Mouse (Mus musculus) ovary, adult 18-20 months (tissue): ENCODE measurements around the gene Bin2.
A peak's percentile ranks its signal among the peaks of the same experiment; 100 is the strongest.

Source experiments
- DNase-seq: peaks from one replicate; pipeline ENCODE4 v3.0.0; 2022; ENCODE audit warnings: low spot score, mixed read lengths

The Bin2 gene

DNA sequence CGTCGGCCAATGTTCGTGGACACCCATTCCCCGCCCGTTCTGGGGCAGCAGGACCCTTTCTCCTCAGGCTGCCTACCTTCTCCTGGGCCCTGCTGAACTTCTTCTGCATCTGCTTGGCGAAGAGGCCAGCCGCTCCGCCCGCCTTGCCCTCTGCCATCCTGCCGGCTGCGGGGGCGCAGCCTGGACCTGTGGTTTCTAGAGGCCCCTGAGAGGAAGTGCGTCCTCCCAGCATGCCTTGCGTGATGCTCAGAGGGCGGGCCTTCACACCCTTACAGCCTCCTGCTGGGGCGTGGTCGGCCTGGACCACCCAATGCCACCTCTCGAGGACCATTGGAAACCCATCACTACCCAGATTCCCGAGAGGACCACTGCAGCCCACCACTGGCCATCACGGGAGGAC, at the start of gene Bin2:
TSS of gene Bin2 (minus strand) at position 217 of the 400 bp plus-strand sequence.
- DNase-seq, result no peak

- DNase-seq, result no peak
These were observed 49.2 kb upstream of the Bin2 start for GRCm38 (mm10) chr15:100718572-100718971.

DNA sequence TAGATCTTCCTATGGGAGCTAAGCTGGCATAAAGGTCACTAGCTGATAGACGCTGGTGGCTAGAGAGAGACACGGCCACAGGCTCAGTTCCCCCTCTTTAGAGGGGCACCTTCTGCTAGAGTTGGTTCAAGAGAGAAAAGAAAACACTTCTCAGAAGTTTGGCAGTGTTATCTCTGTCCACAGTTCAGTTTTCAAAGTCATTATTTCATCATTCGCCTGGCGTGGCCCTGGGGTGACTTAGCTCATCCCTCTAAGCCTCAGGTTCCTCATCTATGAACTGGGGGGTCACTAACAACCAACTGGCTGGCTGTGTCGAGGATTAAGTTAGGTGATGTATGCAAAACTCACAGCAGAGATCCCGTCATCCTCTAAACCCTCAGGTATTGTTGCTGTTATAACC, 48.6 kb upstream of the Bin2 start:
- DNase-seq, result no peak

DNA sequence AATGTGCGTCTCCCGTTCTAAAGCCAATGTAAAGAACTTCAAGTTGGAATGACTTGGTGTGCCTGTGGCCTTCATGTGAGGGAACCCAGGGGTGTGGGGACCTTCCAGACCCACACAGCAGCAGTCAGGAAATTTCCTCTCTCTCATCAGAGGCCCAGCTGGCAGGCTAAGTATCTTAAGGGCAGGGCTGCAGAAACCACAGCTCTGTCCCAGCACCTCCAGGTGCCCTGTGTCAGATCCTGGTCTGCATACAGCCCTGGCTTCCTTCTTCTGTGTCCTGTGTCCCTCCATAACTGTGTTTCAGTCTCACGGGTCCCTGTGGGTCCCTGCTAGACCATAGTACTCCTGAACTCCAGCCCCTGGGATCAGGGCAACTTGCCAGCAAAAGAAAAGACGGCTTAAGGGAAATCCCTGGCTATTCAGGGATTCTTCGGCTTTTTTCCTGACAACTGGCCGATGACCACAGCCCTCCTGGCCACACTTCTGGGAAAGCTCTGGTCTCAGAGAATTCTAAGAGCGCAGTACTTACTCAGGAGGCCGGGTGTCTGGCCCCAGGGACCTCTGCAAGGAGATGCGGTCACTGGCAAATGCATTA, 46.1 kb upstream of the Bin2 start:
- DNase-seq, result no peak

- no peak for DNase-seq
These were observed 45.1 kb upstream of the Bin2 start for GRCm38 (mm10) chr15:100714470-100714869.

DNA sequence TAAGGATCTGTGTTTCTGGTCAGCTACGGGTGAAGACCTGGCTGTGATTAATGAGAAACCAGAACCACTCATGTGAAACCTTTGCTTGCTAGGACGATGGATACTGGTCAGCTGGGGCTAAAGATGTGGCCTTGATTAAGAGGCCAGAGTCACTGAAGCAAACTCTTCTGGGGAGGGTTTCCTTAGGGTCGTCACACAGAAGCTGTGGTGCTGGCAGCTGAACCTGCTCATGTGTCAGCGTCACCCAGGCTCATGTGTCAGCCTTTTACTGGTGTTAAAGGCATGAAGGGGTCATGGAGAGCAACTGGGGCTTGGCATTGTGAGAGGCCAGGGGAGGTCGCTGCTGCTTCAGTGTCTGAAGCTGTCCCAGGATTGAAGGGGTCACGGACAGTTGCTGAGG, 41.5 kb upstream of the Bin2 start:
- no peak for DNase-seq

DNA sequence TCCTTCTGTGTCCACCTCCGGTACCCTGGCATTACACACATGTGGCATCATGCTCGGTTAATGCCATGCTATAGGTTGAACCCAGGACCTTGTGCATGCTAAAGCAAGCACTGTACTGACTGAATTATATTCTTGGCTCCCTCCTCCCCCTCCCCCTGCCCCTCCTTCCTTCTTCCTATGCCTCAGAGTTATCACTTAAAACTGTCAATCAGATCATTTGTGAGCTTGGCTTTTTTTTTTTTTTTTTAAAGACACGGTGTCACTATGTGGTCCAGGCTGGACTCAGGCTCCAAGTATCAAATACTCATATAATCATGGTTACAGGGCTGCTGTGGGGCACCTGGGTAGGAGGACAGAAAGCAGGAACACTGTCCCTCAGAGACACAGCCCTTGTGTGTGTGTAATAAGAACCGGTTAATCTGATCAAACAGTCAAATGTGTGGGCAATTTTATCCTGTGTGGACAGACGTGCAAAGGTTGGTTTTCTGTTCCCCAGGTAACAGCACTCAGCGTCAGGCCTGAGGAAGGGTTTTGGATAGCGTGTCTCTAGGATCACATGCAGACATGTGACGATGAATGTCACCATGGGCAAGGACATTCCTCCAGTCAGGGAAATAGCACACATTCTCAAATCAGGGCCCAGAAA, 39.2 kb upstream of the Bin2 start:
- no peak for DNase-seq

DNA sequence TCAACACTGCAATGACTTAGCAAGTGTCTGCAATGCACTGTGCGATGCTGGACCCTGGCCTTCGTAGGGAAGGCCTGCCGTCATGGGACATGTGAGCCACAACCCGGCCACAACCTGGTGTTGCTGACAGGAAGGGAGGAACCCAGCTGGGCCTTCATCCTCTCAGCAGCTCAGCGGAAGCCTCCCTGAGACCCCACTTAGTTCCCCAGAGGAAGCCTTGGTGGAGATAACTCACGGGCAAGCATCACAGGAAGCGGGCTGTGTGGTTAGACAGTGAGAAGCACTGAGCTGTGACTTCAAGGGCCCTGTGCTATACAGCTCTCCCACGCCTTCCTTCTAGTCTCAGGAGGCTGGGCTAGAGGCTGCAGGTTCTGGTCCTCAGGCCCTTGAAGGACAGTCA, 36.9 kb upstream of the Bin2 start:
- no peak for DNase-seq

DNA sequence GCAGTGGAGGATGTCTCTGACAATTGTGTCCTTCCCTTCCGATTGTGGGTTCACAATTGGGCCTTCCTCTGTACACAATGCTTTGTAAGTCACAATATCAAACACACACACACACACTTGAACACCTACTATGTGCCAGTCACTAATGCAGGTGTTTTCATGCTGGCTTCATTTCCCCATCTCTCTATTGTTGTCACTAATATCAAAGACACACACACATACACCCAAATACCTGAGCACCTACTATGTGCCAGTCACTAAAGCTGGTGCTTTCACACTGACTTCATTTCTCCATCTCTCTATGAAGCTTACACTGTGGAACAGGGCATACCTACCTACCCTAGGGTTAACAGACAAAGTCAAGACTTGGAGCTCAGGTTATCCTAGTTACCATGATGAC, 36.0 kb upstream of the Bin2 start:
- DNase-seq, result no peak

DNA sequence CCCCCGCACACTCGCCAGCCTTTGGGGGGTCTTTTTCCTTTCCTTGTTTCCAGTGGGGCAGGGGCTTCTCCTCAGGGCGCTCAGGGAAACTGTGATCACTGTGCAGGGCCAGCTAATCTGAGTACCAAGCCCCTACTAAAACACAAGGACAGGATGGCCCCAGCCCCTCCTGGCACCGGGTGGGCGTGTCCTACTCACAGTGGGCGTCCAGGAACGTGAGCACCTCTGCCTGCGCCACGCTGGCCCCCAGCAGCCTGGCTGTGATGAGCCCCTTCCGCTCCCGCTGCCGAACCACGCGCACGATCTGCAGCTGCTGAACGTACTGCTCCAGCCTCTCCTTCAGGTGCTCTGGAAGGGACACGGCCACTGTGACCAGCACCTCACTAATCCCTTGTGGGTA, 34.6 kb upstream of the Bin2 start:
- DNase-seq, result no peak

GRCm38 (mm10) chr15:100701856-100702255, 32.5 kb upstream of the Bin2 start:
- no peak for DNase-seq

DNA sequence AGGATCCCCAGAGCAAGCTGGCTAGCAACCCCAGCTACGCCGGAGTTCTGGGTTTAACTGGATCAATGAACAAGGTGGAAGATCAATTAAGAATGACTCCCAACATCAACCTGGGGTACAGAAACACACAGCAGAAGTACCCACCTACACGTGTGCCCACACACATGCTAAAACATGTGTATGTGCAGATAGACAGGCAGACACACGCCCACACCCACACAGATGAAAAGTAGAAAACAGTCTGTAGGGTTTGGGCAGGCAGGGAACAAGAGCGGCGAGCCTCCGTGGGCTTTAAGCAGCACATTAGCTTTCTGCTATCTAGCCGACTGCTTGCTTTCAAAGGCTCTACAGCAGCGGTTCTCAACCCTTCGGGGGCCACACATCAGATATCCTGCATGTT, 31.8 kb upstream of the Bin2 start:
- DNase-seq, result no peak

GRCm38 (mm10) chr15:100700424-100700823, 31.1 kb upstream of the Bin2 start:
- no peak for DNase-seq

GRCm38 (mm10) chr15:100699386-100699785, 30.0 kb upstream of the Bin2 start:
- DNase-seq, result no peak

DNA sequence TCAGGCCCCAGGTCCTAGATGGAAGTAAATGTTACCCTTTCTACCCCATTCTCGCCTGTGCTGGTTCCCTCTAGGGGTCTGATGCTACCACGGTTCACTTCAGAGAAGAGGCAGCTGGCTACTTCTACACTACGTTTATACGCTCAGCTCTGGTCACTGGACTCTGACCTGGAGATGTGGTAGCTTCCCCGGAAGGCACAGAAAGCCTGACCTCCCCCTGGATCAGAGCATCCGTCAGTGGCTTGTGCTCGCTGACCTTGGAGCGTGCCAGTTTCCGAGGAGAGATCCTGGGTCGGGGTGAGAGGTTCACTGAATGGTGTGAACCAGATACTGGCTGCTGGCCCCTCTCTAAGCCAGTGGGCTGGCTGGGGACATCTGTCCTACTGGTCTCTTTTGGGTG, 28.7 kb upstream of the Bin2 start:
- DNase-seq, result no peak

GRCm38 (mm10) chr15:100694406-100694805, 25.1 kb upstream of the Bin2 start:
- no peak for DNase-seq

DNA sequence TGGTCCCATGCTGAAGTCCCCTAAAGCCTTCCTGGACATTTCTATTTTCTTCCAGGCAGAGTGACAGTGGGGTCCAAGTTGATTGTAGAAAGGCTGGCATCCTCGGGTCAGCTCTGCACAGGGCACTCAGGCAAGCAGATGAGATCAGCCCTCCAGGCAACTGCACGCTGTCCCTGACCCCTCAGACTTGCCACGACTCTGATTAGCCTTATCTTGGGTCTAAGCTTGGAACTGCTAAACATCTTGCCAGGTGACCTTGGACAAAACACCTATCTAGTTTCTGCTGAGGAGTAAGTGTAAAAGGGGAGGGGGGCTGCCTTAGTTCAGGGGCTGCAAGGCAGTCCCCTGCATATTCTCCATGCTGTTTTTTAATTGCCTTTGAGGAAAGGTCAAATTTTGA, 22.6 kb upstream of the Bin2 start:
- no peak for DNase-seq

DNA sequence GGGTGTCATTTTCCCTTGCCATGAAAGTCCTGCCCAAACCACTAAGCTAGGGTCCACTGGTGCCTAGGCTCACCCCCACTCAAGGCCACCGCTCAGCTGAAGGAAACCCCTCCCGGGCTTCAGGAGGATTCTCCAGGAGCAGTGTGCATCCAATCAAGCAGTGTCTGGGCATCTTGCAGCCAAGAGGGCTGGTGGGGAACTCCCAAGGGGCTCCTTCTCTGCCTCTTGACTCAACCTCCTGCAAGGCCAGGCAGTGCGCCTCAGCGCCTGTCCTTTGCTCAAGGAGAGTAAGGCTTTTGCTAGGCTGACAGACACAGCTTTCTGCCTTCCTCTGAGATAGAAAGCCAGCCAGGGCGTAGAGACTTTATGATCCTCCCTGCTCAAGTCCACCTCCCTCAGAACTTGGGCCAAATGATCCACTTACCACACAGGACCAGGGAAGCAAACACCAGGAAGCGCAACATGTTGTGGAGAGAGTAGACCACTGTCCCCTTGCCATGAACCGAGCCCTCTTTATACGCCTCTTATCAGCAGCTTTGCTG, 18.1 kb upstream of the Bin2 start, which contains the start of gene Cela1:
TSS of gene Cela1 (minus strand) at position 492 of the 542 bp plus-strand sequence.
- DNase-seq, result no peak

DNA sequence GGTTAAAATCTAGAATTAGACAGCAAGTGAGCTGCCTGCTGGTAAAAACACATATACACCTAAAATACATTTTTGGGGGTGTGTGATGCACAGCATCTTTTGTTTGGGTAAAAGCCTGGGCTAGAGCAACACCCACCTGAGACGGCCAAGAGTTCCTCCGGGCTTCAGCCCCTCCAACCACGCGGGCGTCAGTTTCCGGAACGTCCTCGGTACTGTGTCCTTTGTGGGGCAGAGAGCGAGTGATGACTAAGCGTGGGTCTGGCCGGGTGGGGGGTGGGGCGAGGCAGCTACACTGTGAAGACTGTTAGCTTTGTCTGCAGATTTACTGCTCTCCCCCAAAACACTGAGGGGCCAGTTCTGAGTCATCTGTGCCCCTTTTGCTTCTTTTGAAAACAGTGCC, 17.6 kb upstream of the Bin2 start:
- no peak for DNase-seq

- no peak for DNase-seq
These were observed 17.1 kb upstream of the Bin2 start for GRCm38 (mm10) chr15:100686434-100686833.

- DNase-seq, result no peak
These were observed 16.5 kb upstream of the Bin2 start for GRCm38 (mm10) chr15:100685849-100686248.

GRCm38 (mm10) chr15:100685255-100685654, 15.9 kb upstream of the Bin2 start:
- DNase-seq, result no peak

- no peak for DNase-seq
These were observed 15.1 kb upstream of the Bin2 start for GRCm38 (mm10) chr15:100684450-100684849.

GRCm38 (mm10) chr15:100683041-100683440, 13.7 kb upstream of the Bin2 start:
- DNase-seq, result peak; percentile 38
